Mouse (Mus musculus) forebrain, postnatal 0 days (tissue): ENCODE measurements around the gene Ptprn2. TPM values are rescaled to one million over a fixed set of nuclear protein-coding genes. Genes with fewer than 3 reads are reported as not detected.

Experiments
- ATAC-seq: fragments of 200-750 bp; cut with Nextera tagmentation; 2 replicates; pipeline ENCODE4 v1.8.0; 2017; ENCODE audit warnings: mild to moderate bottlenecking, moderate library complexity
- DNase-seq: peaks from one replicate; pipeline ENCODE4 v3.0.0-alpha.2; 2015
- H3K27ac ChIP-seq: fragments of 300-500 bp; sonication (generic); 2 replicates; pipeline ENCODE4 v1.5.1; 2014; ENCODE audit warnings: low read depth, mild to moderate bottlenecking, antibody characterized with exemption, low read length, moderate library complexity, mixed read lengths
- H3K27me3 ChIP-seq: fragments of 300-500 bp; sonication (generic); 2 replicates; pipeline ENCODE4 v1.6.1; 2014; ENCODE audit warnings: mild to moderate bottlenecking, low read length, mixed read lengths; ENCODE audit not compliant: insufficient read depth
- H3K36me3 ChIP-seq: fragments of 300-500 bp; sonication (generic); 2 replicates; pipeline ENCODE4 v1.6.1; 2014; ENCODE audit warnings: mild to moderate bottlenecking, moderate library complexity; ENCODE audit not compliant: insufficient read depth
- H3K4me1 ChIP-seq: fragments of 300-500 bp; sonication (generic); 2 replicates; pipeline ENCODE4 v1.6.1; 2014; ENCODE audit warnings: antibody characterized with exemption; ENCODE audit not compliant: insufficient read depth
- H3K4me2 ChIP-seq: fragments of 300-500 bp; sonication (generic); 2 replicates; pipeline ENCODE4 v1.6.1; 2014; ENCODE audit warnings: low read depth, mild to moderate bottlenecking, moderate library complexity
- H3K4me3 ChIP-seq: fragments of 300-500 bp; sonication (generic); 2 replicates; pipeline ENCODE4 v1.5.1; 2014; ENCODE audit warnings: low read depth, low read length, mixed read lengths
- H3K9ac ChIP-seq: fragments of 300-500 bp; sonication (generic); 2 replicates; pipeline ENCODE4 v1.6.1; 2014; ENCODE audit warnings: mild to moderate bottlenecking
- H3K9me3 ChIP-seq: fragments of 300-500 bp; sonication (generic); 2 replicates; pipeline ENCODE4 v1.6.1; 2016; ENCODE audit warnings: low read length
- CTCF ChIP-seq: sonication (generic); IDR thresholded peaks from 2 replicates; pipeline ENCODE4 v1.5.1; 2016; ENCODE audit warnings: antibody characterized with exemption, control low read depth, low read depth
- WGBS: fragments of 180-500 bp; shearing (Covaris S2); extraction: QIAGEN DNeasy Blood & Tissue Kit; methylation state at CpG from one replicate; pipeline ENCODE4 v1.1.7; 2014; 5-methylcytosine and 5-hydroxymethylcytosine counted together
- polyA plus RNA-seq: library from polyadenylated mRNA; unstranded; fragments of >200 nt; fragmentation: Nextera tagmentation; extraction: Ambion mirVana; gene quantifications from 2 replicates; pipeline ENCODE4 v1.2.1, GENCODE M21; 2015
- total RNA-seq: library from RNA; depleted of rRNA; stranded (reverse); fragments of >200 nt; gene quantifications from 2 replicates; pipeline ENCODE4 v1.2.3, GENCODE M21; 2014

The Ptprn2 gene
- total and polyA plus RNA-seq, 2 experiments from 2014 or later = 15.9 to 91.1 TPM

GRCm38 (mm10) chr12:116772081-116772566, 286.6 kb downstream of the Ptprn2 start:
- Histone ChIP-seq H3K27me3 (no peaks in the 10 kb centered on the region), H3K4me3 (no peak overlapping the region), H3K4me1 (0 out of 2 replicates have a peak, but pooled peaks cover 3% of the 10 kb centered on the region), H3K36me3 (no peaks in the 10 kb centered on the region), H3K9ac (no peak overlapping the region), H3K9me3 (no peaks in the 10 kb centered on the region), H3K27ac (no peak overlapping the region), H3K4me2 (no peak overlapping the region)
- DNase-seq (peak; percentile 44), ATAC-seq (peak; percentile 80)
- WGBS = 32% methylated on average over 7 of the region's 7 CpGs
- no peak for TF ChIP-seq CTCF

GRCm38 (mm10) chr12:116773344-116773743, 287.8 kb downstream of the Ptprn2 start:
- Histone ChIP-seq H3K27me3 (no peaks in the 10 kb centered on the region), H3K4me2 (no peak overlapping the region), H3K27ac (no peak overlapping the region), H3K4me1 (no peaks in the 10 kb centered on the region), H3K9ac (no peak overlapping the region), H3K9me3 (no peaks in the 10 kb centered on the region), H3K36me3 (no peaks in the 10 kb centered on the region), H3K4me3 (no peak overlapping the region)
- no peak for TF ChIP-seq CTCF
- DNase-seq (no peak), ATAC-seq (no peak)
- 93% methylated on average over 3 of the region's 3 CpGs for WGBS

- H3K9ac ChIP-seq = no peak overlapping the region
- no peak for ATAC-seq
- no peak for TF ChIP-seq CTCF
- H3K4me3 ChIP-seq = no peak overlapping the region
- no peaks in the 10 kb centered on the region for H3K36me3 ChIP-seq
- H3K4me1 ChIP-seq = no peaks in the 10 kb centered on the region
- H3K27ac ChIP-seq = no peak overlapping the region
- WGBS = 93% methylated on average over 8 of the region's 8 CpGs
- no peak for DNase-seq
- H3K9me3 ChIP-seq = no peaks in the 10 kb centered on the region
- H3K4me2 ChIP-seq = no peak overlapping the region
- H3K27me3 ChIP-seq = no peaks in the 10 kb centered on the region
These were observed 290.9 kb downstream of the Ptprn2 start for GRCm38 (mm10) chr12:116776447-116776846.

- no peak overlapping the region for H3K4me2 ChIP-seq
- H3K36me3 ChIP-seq = no peaks in the 10 kb centered on the region
- no peak for TF ChIP-seq CTCF
- 30% methylated on average over 4 of the region's 4 CpGs for WGBS
- H3K27me3 ChIP-seq = no peaks in the 10 kb centered on the region
- H3K9me3 ChIP-seq = no peaks in the 10 kb centered on the region
- no peak overlapping the region for H3K27ac ChIP-seq
- no peak for ATAC-seq
- no peak overlapping the region for H3K9ac ChIP-seq
- no peak for DNase-seq
- H3K4me1 ChIP-seq = no peaks in the 10 kb centered on the region
- no peak overlapping the region for H3K4me3 ChIP-seq
These were observed 292.9 kb downstream of the Ptprn2 start for GRCm38 (mm10) chr12:116778095-116779090.

- ATAC-seq = no peak
- Histone ChIP-seq H3K4me2 (no peak overlapping the region), H3K4me3 (no peak overlapping the region), H3K36me3 (no peaks in the 10 kb centered on the region), H3K27me3 (no peaks in the 10 kb centered on the region), H3K9me3 (no peaks in the 10 kb centered on the region), H3K4me1 (no peaks in the 10 kb centered on the region), H3K27ac (no peak overlapping the region), H3K9ac (no peak overlapping the region)
- DNase-seq = no peak
- TF ChIP-seq CTCF = no peak
- WGBS = 90% methylated on average over 1 of the region's 1 CpGs
These were observed 294.9 kb downstream of the Ptprn2 start for GRCm38 (mm10) chr12:116780419-116780818.

- ATAC-seq = no peak
- TF ChIP-seq CTCF = no peak
- 92% methylated on average over 3 of the region's 3 CpGs for WGBS
These were observed 300.2 kb downstream of the Ptprn2 start for GRCm38 (mm10) chr12:116785731-116786130.

GRCm38 (mm10) chr12:116788346-116788745, 302.8 kb downstream of the Ptprn2 start:
- no peak for ATAC-seq
- H3K36me3 ChIP-seq = no peaks in the 10 kb centered on the region
- WGBS = 84% methylated on average over 3 of the region's 3 CpGs
- H3K27me3 ChIP-seq = no peaks in the 10 kb centered on the region
- H3K4me1 ChIP-seq = no peaks in the 10 kb centered on the region
- no peaks in the 10 kb centered on the region for H3K9me3 ChIP-seq
- no peak for TF ChIP-seq CTCF
- no peak overlapping the region for H3K9ac ChIP-seq
- H3K4me3 ChIP-seq = no peak overlapping the region
- no peak overlapping the region for H3K27ac ChIP-seq
- DNase-seq = no peak
- no peak overlapping the region for H3K4me2 ChIP-seq

More at GRCm38 (mm10) chr12:116785731-116786130, 300.2 kb downstream of the Ptprn2 start:
- Histone ChIP-seq H3K27ac (no peak overlapping the region), H3K27me3 (no peaks in the 10 kb centered on the region), H3K9me3 (no peaks in the 10 kb centered on the region), H3K9ac (no peak overlapping the region), H3K4me2 (no peak overlapping the region), H3K4me3 (no peak overlapping the region), H3K4me1 (no peaks in the 10 kb centered on the region), H3K36me3 (no peaks in the 10 kb centered on the region)
- DNase-seq = no peak
